Mouse (Mus musculus) kidney, postnatal 0 days (tissue): ENCODE results near the gene Efcc1. TPM values are rescaled to one million over a fixed set of nuclear protein-coding genes. Genes with fewer than 3 reads are reported as not detected.

Experiments
- ATAC-seq: fragments of 200-750 bp; cut with Nextera tagmentation; replicated peaks from 2 replicates; pipeline ENCODE4 v1.8.0; 2017; ENCODE audit warnings: low read depth, moderate number of reproducible peaks, moderate TSS enrichment, moderate library complexity; ENCODE audit not compliant: low FRiP score
- DNase-seq: peaks from one replicate; pipeline ENCODE4 v3.0.0-alpha.2; 2016; ENCODE audit warnings: low spot score
- H3K27ac ChIP-seq: fragments of 300-500 bp; sonication (generic); 2 replicates; pipeline ENCODE4 v1.5.1; 2014; ENCODE audit warnings: mild to moderate bottlenecking
- H3K27me3 ChIP-seq: fragments of 300-500 bp; sonication (generic); 2 replicates; pipeline ENCODE4 v1.6.1; 2014; ENCODE audit warnings: low read length, mixed read lengths; ENCODE audit not compliant: insufficient read depth
- H3K36me3 ChIP-seq: fragments of 300-500 bp; sonication (generic); 2 replicates; pipeline ENCODE4 v1.6.1; 2014; ENCODE audit warnings: low read length, mixed read lengths; ENCODE audit not compliant: insufficient read depth
- H3K4me1 ChIP-seq: fragments of 300-500 bp; sonication (generic); replicated peaks from 2 replicates; pipeline ENCODE4 v1.6.1; 2014; ENCODE audit warnings: antibody characterized with exemption, low read length, mixed read lengths; ENCODE audit not compliant: insufficient read depth
- H3K4me2 ChIP-seq: fragments of 300-500 bp; sonication (generic); 2 replicates; pipeline ENCODE4 v1.6.1; 2014; ENCODE audit warnings: mild to moderate bottlenecking, low read length, moderate library complexity, mixed read lengths
- H3K4me3 ChIP-seq: fragments of 300-500 bp; sonication (generic); replicated peaks from 2 replicates; pipeline ENCODE4 v1.5.1; 2014; ENCODE audit warnings: low read depth, low read length
- H3K9ac ChIP-seq: fragments of 300-500 bp; sonication (generic); 2 replicates; pipeline ENCODE4 v1.6.1; 2014; ENCODE audit warnings: low read depth, low read length
- H3K9me3 ChIP-seq: fragments of 300-500 bp; sonication (generic); replicated peaks from 2 replicates; pipeline ENCODE4 v1.6.1; 2016; ENCODE audit warnings: low read length, inconsistent platforms, mixed read lengths
- CTCF ChIP-seq: IDR thresholded peaks from 2 replicates; pipeline ENCODE4 v1.5.1; 2016; ENCODE audit warnings: antibody characterized with exemption, low read depth, mild to moderate bottlenecking, moderate library complexity
- WGBS: fragments of 180-500 bp; shearing (Covaris S2); extraction: QIAGEN DNeasy Blood & Tissue Kit; methylation state at CpG from one replicate; pipeline ENCODE4 v1.1.7; 2014; 5-methylcytosine and 5-hydroxymethylcytosine counted together
- polyA plus RNA-seq: library from polyadenylated mRNA; unstranded; fragments of >200 nt; fragmentation: Nextera tagmentation; extraction: Ambion mirVana; gene quantifications from 2 replicates; pipeline ENCODE4 v1.2.1, GENCODE M21; 2015

Efcc1 gene
- polyA plus RNA-seq, 1 experiment from 2014 or later: 2.0 TPM

GRCm38 (mm10) chr6:87779174-87780165, 48.8 kb downstream of the Efcc1 start:
- no peaks in the 10 kb centered on the region for H3K27me3 ChIP-seq
- H3K9me3 ChIP-seq: no peaks in the 10 kb centered on the region
- DNase-seq (no peak), ATAC-seq (no peak)
- H3K9ac ChIP-seq: no peak overlapping the region
- WGBS: 82% methylated on average over 11 of the region's 11 CpGs
- no peak overlapping the region for H3K4me3 ChIP-seq
- no peaks in the 10 kb centered on the region; the same call in 1 of the 2 replicates for H3K4me1 ChIP-seq
- no peak overlapping the region for H3K27ac ChIP-seq
- H3K4me2 ChIP-seq: no peak overlapping the region
- peak; percentile 48 for TF ChIP-seq CTCF
- H3K36me3 ChIP-seq: no peaks in the 10 kb centered on the region

- no peak overlapping the region for H3K9ac ChIP-seq
- ATAC-seq (no peak), DNase-seq (no peak)
- H3K4me2 ChIP-seq: no peak overlapping the region
- H3K4me1 ChIP-seq: no peaks in the 10 kb centered on the region; the same call in 1 of the 2 replicates
- no peak overlapping the region for H3K4me3 ChIP-seq
- H3K27ac ChIP-seq: no peak overlapping the region
- no peaks in the 10 kb centered on the region for H3K36me3 ChIP-seq
- TF ChIP-seq CTCF: no peak
- no peaks in the 10 kb centered on the region for H3K9me3 ChIP-seq
- no peaks in the 10 kb centered on the region for H3K27me3 ChIP-seq
- WGBS: 86% methylated on average over 10 of the region's 10 CpGs
Measured at GRCm38 (mm10) chr6:87780546-87781301, 50.1 kb downstream of the Efcc1 start.

GRCm38 (mm10) chr6:87784033-87784432, 53.4 kb downstream of the Efcc1 start:
- Histone ChIP-seq H3K9ac (no peak overlapping the region), H3K4me3 (no peak overlapping the region), H3K9me3 (no peaks in the 10 kb centered on the region), H3K27ac (no peak overlapping the region), H3K4me1 (peaks cover 2% of the 10 kb centered on the region; the same call in 1 of the 2 replicates), H3K36me3 (no peaks in the 10 kb centered on the region), H3K27me3 (no peaks in the 10 kb centered on the region), H3K4me2 (no peak overlapping the region)
- no peak for TF ChIP-seq CTCF
- DNase-seq (no peak), ATAC-seq (no peak)
- 72% methylated on average over 8 of the region's 8 CpGs for WGBS

GRCm38 (mm10) chr6:87786621-87787020, 56.0 kb downstream of the Efcc1 start:
- H3K4me1 ChIP-seq: peaks cover 9% of the 10 kb centered on the region
- H3K9ac ChIP-seq: no peak overlapping the region
- TF ChIP-seq CTCF: no peak
- 81% methylated on average over 5 of the region's 5 CpGs for WGBS
- H3K4me3 ChIP-seq: no peak overlapping the region
- no peak overlapping the region for H3K27ac ChIP-seq
- ATAC-seq: no peak
- no peak for DNase-seq
- no peaks in the 10 kb centered on the region for H3K27me3 ChIP-seq
- no peak overlapping the region for H3K4me2 ChIP-seq
- H3K36me3 ChIP-seq: no peaks in the 10 kb centered on the region
- H3K9me3 ChIP-seq: no peaks in the 10 kb centered on the region

GRCm38 (mm10) chr6:87787108-87787890, 56.6 kb downstream of the Efcc1 start:
- peaks cover 9% of the 10 kb centered on the region for H3K4me1 ChIP-seq
- H3K36me3 ChIP-seq: peaks cover 6% of the 10 kb centered on the region
- no peak overlapping the region for H3K4me2 ChIP-seq
- no peak overlapping the region for H3K4me3 ChIP-seq
- no peak for TF ChIP-seq CTCF
- no peaks in the 10 kb centered on the region for H3K27me3 ChIP-seq
- 85% methylated on average over 6 of the region's 6 CpGs for WGBS
- ATAC-seq (no peak), DNase-seq (no peak)
- H3K9ac ChIP-seq: no peak overlapping the region
- no peaks in the 10 kb centered on the region for H3K9me3 ChIP-seq
- no peak overlapping the region for H3K27ac ChIP-seq
